Mouse (Mus musculus): ENCODE data around the gene Slc4a8.
"Not testable (repeated sequence)": the region's sequence is repeated elsewhere in the genome, so short reads cannot be mapped to it uniquely, and the experiment has no call there.

Gene Slc4a8

DNA sequence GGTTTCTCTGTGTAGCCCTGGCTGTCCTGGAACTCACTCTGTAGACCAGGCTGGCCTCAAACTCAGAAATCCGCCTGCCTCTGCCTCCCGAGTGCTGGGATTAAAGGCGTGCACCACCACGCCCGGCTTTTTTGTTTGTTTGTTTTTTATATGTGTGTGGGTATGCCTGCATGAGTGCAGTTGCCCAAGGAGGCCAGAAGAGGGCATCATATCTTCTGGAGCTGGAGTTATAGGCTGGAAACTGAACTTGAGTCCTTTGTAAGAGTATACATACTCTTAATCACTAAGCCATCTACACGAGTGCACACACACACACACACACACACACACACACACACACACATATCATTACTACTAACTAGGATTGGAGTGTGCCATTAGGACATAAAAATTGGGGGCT is 12.3 kb downstream of the Slc4a8 start:
- not testable (repeated sequence) for DNase-seq (ENCODE audit: low spot score in 2 of 2)

DNA sequence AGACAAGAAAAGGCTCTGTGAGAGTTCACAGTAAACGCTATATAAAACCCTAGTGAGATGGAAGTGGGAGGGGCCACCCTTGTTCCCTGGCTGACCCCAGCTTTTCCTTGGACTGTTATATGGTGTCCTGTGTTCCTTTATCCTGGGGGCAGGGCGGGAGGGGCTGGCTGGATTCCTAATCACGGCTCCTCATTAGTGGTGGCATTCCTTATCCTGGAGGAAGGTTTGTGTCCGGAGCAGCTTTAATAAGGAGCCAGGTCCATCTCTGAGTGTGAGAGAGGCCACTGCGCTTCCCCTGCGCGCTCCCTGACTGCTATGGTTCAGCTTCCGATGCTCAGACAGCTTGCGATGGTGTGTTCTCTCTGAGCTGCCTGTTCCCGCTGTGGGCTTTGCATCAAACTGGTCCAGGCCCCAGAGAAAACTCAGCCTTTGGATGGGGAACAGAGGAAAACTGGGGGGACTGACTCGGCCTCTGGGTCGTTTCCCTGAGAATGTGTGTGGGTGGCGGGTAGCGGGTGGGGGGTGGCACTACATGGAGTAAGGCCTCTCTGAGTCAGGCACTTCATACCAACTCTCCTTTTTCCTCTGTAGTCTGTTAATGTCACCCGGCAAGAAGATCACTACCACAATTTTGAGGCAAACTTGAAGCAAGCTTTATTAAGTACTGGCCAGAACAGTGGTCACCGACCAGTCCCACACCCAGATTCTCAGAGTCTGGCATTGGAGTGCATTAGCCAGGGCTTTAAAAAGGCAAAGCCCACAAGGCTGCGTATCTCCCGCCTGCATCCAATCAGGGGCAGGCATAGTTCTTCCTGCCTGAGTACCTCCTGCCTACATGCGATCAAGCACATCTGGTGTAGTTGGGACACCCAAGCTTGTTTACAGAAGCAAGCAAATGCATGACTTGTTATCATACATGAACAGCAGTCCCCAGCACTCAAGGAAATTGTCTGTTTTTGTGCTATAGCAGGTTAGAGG is 13.9 kb downstream of the Slc4a8 start:
- DNase-seq (ENCODE audit: low spot score in 2 of 2), result no peak

DNA sequence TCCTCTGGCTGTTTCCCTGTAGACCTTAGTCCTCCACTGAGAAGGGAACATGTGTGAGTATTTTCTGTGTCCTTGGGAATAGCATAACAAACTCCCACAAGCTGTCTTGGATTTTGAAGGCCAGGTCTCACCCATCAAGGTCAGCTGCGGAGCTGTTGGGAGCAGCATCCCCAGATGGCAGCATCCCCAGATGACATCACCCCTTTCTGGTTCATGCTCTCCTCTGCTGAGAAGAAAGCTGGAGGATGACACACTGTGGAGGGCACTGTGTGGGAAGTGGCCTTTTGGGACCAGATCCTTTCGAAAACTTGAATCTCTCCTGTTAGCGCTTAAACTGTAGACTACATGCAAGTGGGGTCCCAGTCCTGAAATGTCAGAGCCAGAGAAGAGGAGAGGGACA is 14.9 kb downstream of the Slc4a8 start:
- no peak for DNase-seq (ENCODE audit: low spot score in 2 of 2)

DNA sequence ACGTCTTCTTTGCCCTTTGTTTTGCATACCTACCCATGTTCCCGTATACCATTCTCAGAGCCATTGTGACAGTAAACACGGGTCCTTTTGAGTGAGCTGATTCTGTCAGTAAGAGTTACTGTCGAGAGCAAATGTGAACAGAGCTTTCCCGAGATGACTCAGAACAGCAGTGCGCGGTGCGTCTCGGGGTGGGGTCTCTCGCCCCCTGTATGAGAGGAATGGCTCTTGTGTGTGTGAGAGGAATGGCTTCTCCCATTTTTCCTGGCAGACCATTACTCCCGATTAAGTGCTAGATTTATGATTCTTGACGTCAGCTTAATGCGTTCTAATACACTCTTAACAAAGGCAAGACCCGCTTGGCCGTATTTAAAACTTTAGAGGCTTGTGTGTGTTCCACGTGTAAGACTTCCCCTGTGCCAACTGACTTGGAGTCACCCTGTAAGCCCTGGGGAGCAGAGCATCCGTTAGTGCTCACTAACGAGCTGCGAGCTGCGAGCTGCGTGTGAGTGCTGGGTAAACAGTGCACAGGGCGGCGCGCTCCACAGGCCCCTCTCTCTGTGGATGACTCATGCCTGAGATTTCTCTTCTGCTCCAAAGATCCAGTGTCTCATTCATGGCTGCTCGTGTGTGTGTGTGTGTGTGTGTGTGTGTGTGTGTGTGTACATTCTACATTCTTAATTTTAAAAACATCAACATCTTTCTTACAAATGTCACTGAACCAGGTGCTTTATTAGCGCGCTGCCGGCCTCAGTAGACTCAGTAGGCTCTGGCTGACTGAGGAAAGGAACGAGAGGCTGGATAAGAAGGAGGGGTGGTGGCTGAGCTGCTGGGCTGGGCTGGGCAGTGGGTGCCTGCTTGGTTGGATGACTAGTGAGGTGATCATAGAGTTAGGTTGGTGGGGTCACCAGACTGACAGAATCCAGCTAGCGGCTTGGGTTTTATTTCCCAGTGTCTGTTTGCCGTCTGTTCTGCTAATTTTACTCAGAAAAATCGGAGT is 15.8 kb downstream of the Slc4a8 start:
- DNase-seq (ENCODE audit: low spot score in 2 of 2), result peak; percentile 49 to 51

DNA sequence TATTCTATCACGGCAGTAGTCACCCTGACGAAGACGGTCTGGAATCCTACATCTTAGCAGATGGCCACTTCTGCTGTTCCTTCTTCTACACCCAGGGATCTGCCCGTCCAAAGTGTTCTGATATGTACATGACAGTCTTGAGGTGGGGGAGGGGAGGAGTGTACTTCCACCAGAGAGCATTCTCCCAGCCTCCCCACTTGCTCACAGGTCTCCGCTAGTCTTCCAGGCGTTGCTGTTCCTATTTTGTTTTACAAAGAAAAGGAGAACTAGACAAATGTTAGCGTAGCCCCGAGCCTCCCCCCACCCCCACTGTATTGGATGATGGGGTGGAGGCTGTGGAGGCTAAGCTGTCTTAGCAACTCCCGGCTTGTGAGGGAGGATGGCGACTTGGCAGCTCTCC is 18.3 kb downstream of the Slc4a8 start:
- no peak for DNase-seq (ENCODE audit: low spot score in 2 of 2)

DNA sequence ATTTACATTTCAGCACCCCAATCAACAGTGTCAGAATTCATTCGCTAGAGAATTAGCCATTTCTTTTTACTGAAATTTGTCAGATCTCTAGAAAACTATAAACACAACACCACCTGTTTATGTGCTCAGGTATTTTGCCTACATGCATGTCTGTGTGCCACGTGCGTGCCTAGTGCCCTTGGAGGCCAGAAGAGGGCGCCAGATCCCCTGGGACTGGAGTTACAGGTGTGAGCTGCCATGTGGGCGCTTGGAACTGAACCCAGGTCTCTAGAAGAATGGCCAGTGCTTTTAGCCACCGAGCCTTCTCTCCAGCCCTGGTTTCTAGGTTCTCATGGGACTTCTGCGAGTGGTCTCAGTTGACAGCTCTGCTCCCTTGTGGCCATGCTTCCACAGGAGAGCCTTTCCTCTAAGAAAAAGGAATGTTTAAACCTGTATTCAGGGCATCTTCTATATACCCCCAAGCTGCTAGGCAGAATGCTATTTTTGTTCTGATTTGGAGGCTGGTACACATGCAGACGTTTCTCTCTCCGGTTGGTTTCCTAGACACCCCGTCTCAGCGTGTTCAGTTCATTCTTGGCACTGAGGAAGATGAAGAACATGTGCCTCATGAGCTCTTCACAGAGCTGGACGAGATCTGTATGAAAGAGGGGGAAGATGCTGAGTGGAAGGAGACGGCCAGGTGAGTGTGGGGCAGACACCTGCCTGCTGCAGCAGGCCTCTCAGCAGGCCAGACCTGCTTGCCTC is 21.9 kb downstream of the Slc4a8 start:
- DNase-seq (ENCODE audit: low spot score in 2 of 2), result no peak

DNA sequence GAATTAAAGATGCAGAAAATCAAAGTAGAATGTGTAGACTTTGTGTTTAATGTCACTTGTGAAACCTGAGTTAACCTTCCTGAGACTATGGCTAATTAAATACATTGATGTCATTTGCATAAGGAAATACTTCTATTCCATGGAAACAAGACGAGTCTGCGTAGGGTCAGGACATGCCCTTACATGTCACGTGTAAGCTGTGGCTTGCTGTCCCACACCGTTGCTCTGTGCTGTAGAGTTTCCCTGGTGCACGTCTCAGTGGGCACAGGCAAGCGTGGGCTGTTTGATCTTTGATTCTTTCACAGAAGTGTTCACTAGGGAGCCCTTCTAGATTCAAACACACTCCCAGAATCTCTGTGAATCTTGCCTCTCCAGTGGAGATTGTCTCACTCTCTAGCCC is 28.7 kb downstream of the Slc4a8 start:
- no peak for DNase-seq (ENCODE audit: low spot score in 2 of 2)

DNA sequence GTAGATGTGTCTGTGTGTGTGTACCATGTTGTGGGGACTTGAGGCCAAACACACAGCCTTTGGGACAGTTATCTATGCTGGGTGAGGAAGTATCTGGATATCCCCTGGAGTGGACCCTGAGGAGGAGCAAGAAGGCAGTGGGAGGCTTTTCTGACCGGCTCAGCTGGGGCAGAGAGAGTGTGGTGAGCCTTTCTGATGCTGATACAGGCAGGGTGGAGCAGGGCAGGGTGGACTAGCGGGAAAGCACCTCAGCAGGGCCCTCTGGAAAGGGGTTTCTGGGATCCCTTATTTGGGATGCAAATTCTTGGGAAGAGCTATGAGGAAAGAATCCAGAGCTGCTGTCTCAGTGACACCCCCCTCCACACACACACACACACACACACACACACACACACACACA is 30.8 kb downstream of the Slc4a8 start:
- no peak for DNase-seq (ENCODE audit: low spot score in 2 of 2)

DNA sequence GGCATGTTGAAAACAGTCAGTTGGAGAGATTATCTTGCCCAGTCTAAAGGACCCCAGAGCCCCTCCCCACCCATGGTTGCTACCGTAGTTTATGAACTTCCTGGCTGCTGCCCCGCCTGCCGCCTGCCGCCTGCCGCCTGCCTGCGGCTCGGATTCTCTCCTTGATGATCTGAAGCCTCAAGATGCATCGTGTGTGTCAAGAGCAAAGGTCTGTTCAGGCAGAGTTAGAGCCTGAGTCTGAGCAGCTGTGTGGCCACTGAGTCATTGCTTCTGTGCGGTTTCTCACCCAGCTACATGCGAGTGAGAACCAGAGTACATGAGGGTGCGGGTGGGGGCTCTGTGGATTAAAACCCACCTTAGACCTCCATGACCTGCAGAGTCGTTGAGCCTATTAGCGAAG is 39.4 kb downstream of the Slc4a8 start:
- DNase-seq (ENCODE audit: low spot score in 2 of 2), result no peak

DNA sequence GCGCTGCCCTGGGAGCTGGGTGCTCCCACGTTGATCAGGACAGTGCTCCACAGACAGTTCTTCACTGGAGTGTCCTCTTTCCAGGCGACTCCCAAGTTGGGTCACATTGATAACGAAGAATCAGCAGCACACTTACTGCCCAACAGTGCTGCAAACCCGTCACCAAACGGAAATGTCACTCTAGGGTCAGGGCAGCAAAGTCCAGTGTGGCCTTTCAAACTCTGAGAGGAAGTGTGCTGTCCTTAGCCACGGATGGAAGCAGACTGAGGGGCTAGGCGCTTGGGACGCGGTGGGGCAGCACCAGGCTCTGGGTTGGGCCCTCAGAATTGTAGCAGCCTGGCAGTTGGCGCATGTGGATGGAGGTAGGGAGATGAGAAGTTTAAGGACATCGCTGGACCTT is 46.5 kb downstream of the Slc4a8 start:
- no peak for DNase-seq (ENCODE audit: low spot score in 2 of 2)

DNA sequence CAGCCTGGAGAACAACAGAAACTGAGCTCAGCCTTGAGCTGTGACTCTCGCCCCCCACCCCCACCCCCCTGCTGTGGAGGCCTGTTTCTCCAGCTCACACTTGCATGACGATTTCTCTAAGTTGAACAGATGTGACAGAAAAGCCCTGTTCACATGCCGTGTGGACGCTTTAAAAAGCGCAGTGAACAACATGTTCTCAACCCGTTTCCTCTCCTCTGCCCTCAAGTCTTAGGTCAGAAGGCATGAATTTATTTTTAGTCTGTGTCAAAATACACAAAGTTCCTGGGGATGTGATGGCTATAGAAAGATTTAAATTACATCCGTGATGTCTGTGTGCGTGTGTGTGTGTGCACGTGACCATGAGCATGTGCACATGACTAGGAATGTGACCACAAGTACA is 46.9 kb downstream of the Slc4a8 start:
- no peak for DNase-seq (ENCODE audit: low spot score in 2 of 2)

DNA sequence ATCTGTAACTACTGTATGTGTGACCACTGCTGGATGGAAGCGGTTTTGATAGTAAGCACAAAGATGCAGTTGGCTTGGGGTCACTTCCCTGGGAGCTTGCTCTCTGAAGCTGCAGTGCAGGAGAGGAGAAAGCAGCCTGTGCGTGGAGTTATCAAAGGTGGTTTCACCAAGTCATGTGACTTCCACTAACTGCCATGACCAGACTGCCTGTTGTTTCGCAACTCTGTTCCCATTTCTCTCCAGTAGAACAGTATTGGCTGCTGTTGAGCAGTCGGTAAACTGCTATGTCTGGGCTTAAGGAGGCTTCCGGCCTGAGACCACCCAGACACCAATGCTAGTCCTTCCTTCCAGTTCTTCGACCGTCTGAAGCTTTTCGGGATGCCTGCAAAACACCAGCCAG is 48.7 kb downstream of the Slc4a8 start:
- no peak for DNase-seq (ENCODE audit: low spot score in 2 of 2)

DNA sequence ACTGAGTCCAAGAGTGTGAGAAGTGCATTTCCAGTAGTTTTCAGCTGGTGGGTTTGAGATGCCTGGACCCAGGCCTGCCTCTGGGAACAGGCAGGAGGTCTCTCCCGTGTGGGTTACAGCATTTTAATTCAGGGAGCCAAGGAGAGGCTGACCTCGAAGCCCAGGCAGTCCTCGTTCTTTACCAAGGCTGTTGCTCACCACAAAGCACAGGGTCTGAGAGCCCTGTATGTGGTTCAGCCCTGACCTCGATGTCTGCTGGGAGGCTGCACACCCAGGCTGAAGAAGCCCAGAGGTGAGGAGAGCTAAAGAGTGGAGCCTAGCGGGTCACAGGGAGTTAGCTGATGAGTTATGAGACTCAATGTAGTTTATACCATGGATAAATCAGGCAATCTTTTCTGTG is 52.0 kb downstream of the Slc4a8 start:
- no peak for DNase-seq (ENCODE audit: low spot score in 2 of 2)

DNA sequence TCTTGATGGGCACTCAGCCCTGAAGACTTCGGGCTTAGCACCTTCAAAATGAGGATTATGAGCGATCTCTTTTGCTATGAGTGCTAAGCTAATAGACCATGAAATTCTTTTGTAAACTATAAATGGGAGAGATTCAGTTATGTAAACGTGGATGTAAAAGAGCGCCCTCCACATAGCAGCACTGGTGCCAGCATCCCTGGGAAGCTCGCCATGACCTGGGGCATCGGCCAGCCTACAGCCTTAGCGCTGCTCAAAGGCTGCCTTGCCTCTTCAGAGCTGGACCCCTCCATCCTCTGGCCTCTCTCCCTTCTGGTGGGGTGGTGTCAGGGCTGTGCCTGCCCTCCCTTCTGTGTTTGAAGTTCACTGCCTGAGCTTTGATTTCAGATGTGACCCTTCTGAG is 52.5 kb downstream of the Slc4a8 start:
- no peak for DNase-seq (ENCODE audit: low spot score in 2 of 2)

DNA sequence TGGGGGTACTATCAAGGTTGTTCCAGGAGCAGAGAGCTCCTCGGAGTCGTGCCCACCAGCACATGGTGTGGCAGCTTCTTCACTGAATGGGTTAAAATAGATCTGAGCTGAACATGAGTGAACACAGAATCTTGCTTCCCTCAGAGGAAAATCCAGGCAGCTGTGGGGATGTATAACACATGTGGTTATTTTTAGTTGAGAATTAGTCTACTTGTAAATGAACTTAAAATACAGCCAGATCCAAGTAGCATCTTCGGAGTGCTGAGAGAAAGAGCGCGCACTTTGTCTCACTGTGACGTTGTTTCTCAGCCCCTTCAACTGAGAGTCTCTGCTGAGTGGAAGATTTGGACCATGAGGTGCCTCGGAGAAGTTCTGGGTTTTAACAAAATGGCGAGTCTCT is 53.8 kb downstream of the Slc4a8 start:
- no peak for DNase-seq (ENCODE audit: low spot score in 2 of 2)

DNA sequence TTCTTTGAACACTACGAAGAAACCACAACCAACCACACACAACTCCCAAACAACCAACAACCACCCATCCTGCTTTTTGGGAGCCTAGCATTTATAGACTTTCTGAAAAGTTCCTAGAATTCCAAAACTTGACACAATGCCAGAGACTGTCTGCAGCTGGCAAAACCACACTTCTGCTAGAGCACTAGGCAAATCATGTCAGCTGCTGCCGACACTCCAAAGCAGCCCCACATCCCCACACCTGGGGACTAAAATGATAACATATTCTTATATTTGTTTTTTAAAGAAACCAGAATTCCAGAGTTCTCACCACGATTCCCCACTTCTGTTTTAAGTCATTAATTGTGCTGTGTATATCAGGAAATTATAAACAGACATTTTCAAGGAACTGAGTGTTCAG is 57.3 kb downstream of the Slc4a8 start:
- DNase-seq (ENCODE audit: low spot score in 2 of 2), result no peak

DNA sequence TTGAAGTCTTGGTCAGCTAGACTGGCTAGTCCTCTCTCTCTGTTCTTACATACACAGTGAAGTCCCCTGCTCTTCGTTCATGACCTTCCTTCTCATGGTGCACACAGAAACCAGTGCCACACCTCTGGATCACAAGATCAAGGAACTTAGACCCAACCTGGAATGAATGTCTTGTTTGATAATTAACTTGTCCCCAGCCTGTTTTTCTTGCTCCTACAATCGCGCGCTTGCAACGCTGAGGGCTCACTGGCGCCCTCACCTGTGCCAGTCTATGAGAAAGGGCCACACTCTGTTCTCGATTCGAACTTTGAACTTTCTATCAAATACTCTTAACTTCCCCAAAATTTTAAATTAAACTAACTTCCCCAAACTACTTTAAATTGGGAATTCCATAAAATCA is 60.3 kb downstream of the Slc4a8 start:
- DNase-seq (ENCODE audit: low spot score in 2 of 2), result no peak

DNA sequence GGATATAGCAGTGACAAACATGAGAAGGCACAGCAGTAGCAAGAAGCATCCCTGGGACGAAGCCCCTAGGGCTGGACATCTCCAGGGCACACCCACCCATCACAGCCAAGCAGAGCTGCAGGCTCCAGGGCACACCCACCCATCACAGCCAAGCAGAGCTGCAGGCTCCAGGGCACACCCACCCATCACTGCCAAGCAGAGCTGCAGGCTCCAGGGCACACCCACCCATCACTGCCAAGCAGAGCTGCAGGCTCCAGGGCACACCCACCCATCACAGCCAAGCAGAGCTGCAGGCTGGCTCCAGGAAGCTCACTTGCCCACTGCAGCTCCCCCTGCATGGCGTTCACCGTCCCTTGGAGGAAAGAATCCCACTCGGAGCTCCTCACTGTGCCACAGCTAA is 60.8 kb downstream of the Slc4a8 start:
- not testable (repeated sequence) for DNase-seq (ENCODE audit: low spot score in 2 of 2)

DNA sequence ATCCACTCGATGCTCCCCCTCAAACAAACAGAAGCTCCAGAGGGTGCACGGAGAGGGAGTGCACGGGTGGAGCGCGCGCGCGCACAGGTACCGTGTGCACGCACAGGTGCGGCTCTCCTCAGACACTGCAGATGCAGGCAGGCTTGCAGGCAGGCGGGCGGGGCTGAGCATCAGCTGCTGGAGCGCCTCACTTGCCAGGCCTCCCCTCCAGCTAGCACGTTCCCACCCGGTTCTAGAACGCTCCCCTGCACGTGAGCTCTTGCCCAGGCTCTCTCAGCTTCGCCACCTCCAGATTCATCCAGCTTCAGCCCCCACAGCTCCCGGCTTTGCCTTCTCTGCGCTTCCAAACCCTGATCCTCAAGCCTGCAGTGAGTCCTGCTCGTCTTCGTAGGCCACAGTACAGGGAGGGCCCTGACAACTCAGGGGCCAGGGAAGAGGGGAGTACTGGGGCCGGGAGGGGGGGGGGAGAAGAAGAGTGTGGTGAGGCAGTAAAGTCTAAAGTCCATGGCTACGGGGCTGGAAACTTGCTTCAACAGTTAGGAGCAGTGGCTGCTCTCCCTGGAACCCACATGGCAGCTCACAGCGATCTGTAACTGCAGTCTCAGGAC is 63.8 kb downstream of the Slc4a8 start:
- DNase-seq (ENCODE audit: low spot score in 2 of 2), result peak; percentile 76 to 82

DNA sequence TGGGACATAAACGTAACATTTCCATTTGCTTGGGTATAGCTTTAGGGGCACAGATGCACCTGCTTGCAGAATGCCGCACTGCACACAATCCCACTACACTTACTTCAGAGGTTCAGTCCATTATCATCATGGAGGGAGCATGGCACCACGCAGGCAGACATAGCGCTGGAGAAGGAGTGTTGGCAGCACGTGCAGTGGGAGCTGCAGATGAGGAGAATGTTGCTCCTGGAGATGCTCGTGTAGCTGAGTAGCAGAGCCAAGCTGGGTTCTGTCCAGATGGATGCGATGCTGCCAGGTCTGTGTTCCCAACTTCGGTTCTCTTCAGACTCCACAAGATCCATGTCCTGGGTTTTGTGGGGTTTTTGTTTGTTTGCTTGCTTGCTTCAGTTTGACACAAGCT is 64.5 kb downstream of the Slc4a8 start:
- DNase-seq (ENCODE audit: low spot score in 2 of 2), result no peak

DNA sequence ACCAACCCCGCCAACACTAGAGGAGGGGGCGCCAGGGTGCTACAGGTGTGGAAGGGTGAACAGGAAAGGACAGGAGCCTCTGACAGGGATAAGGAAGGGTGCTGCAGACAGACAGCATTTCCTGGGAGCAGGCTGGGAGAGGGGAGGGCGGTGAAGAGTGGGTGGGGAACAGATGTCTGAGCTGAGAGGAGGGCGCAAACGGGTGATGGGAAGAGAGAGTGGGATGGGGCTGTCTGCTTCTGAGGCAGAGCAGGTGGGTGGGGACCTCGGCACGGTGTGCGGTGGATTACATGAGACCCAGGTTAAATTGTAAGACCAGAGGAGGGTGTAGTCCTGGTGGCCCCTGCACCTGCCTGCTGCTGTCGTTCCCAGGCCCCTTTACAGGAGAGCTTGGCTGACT is 68.2 kb downstream of the Slc4a8 start:
- DNase-seq (ENCODE audit: low spot score in 2 of 2), result peak; percentile 73 to 76

Data from right cerebral cortex, postnatal 36 days (tissue).